Mouse (Mus musculus): ENCODE results near the gene H1f0. TPM values are rescaled to one million over a fixed set of nuclear protein-coding genes. Genes with fewer than 3 reads are reported as not detected.
A peak's percentile ranks its signal among the peaks of the same experiment; 100 is the strongest.

Gene H1f0
- 100 to 1,000 TPM; 104 to 128 TPM for total RNA-seq (2021)
- long read RNA-seq, experiment 1, transcript H1f0-201 (1 exons, 2,055 nt): major isoform, 95 of 97 reads
- long read RNA-seq, experiment 1, partial matches to known transcripts: 0 of 97 reads
- long read RNA-seq, experiment 1, other reads (novel, unspliced or antisense): 2 of 97 reads
- long read RNA-seq, experiment 2, transcript H1f0-201 (1 exons, 2,055 nt): major isoform, 126 of 126 reads
- long read RNA-seq, experiment 2, partial matches to known transcripts: 0 of 126 reads
- long read RNA-seq, experiment 2, other reads (novel, unspliced or antisense): 0 of 126 reads

DNA sequence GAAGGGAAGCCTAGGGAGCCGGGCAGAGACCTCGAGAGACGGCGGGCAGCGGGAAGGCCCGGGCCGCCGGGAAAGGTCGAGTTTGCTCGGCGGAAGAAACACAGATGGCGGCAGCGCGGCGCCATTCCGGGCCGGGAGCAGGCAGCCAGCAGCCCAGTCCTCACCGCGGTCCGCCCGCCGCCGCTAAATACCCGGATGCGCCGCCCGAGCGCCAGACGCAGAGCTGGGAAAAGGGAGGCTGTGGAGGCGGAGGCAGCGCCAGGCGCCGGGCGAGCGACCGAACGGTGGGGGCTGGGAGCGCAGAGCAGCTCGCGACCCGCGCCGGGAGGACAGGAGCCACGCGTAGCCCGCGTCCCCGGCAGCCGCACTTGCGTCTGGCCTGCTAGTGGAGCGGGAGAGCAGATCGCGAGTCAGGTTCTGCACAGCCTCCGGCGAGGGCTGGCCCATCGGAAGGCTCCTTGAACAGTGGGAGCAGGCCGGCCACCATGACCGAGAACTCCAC, at the start of gene H1f0:
H1f0 (plus strand) TSS at position 214 of the 502 bp plus-strand sequence.
- peak; percentile 97 to 99 for DNase-seq
- intact Hi-C loops (cut with DNase I): no loop called here

DNA sequence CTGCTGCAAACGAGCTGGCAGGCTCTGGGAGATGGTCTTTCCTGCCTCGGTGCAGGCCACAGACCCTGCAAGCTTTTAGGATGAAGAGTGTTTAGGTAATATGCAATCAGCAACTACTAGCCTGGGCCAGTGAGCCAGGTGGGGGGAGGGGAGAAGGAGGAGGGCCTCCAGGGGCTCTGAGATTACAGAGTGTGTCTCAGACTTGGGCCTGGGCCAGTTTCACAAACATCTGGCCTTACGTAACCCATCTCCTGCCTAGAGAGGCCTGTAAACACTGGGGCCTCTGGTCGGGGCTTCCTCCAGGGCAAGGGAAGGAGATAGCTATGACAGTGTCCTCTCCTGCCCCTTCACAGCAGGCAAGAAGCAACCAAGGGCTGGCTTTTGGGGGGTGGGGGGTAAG, 49.4 kb upstream of the H1f0 start:
- intact Hi-C loops (cut with DNase I): no loop called here
- peak; percentile 88 to 91 for DNase-seq

DNA sequence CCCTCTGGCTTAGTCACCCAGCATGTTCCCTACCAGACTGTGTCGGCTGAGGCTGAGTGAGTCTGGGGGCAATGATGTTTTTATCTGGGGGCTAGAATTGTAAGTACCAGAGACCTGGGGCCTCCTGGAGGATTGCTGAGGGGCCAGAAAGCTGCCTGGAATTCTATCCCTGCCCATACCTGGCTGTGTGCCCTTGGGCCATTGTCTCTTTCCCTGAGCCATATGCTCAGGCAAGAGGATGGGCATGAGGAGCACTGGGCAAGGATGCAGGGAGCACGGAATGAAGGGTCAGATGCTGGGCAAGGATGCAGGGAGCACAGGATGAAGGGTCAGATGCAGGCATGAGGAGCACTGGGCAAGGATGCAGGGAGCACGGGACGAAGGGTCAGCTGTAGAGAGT, 48.2 kb upstream of the H1f0 start:
- intact Hi-C loops (cut with DNase I): no loop called here
- no peak for DNase-seq

DNA sequence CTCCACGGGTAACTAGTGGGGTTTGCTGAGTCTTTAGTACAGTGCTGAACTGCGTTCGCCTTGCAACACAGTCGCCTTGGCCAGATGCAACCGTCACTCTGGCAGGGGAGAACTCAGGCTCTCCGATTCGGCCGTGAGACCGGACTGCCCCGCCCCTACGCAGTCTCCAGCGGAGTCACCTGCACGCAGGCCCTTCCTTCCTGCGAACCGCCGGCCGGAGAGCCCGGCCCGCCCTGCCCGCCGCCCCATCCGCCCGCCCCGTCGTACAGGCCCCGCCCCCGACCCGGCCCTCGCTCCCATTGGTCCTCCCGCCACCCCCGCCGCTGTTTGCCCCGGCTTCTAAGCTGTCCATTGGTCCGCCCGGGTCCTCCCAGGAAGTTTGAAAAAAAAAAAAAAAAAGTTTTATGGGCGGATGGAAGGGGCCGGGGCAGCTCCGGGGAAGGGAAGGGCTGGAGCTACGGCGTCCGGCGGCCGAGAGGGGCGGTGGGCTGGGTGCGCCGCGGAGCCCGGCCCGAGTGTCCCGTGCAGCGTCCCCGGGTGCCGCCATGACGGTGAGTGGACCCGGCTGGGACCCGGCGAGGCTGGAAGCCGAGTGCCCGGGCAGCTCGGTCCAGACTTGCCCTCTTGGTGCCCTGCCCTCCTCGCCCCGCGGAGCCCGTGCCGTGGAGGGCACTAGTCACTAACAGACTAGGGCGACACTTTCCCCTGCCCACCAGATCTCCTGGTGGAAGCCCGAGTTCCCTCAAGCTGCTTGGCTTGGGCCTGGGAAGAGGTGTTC, 45.4 kb upstream of the H1f0 start:
- DNase-seq: peak; percentile 88 to 90
- intact Hi-C loops (cut with DNase I): no loop called here

DNA sequence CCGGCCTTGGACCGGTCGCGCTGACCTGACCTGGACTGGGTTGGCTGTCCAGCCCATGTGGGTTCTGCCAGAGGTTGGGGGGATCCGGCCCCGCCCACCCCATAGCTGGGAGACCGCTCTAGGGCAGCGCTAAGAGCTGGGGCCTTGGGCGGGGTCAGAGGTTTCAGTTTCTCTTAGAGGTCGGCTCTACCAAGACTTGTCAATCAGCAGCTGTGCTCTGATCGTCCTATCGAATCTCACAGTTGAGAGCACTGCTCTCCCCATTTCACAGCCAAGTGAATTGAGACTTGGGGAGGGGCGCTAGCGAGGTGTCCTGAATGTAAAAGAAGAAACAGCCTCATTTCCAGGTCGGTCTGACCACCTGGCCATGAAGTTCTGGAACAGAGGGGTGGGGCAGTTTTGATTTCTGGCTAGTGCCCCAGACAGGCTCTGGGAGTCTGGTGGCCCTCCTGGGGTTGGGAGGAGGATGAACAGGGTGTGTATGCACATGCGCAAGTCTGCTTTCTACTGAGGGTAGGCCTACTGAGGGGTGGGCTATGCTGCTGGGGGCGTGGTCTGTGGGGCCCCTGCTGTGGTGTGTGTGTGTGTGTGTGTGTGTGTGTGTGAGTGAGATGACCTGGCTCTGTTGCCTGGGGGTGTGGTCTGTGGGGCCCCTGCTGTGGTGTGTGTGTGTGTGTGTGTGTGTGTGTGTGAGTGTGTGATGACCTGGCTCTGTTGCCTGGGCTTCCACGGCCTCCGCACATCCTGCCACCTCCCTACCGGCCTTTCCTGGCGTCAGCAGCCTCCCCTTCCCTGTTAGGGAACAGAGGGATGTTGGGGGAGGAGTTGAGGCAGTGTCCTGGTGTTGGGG, 44.6 kb upstream of the H1f0 start:
- intact Hi-C loops (cut with DNase I): no loop called here
- DNase-seq: peak; percentile 63 to 69

DNA sequence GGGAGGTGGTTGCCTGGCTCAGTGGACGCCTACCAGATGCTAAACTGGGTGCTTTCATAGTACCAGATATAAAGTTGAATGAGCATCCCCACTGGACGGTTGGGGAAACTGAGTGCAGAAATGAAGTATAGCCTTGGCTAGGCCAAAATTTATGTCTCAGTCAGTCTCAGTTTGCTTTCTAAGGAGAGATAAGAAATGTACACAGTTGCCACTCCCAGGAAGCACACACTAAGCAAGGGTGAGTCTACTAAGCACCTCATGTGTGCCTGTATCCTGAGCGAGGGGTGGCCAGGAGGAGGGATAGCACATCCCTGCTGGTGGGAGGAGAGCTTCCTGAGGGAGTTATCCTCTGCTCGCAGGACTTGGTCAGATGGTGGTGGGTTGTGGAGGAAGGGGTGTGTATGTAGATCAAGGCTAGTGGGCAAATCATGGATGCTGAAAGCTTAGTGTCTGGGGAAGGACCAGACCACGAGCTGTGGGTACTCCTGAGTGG, 43.9 kb upstream of the H1f0 start:
- DNase-seq: no peak
- intact Hi-C loops (cut with DNase I): no loop called here

DNA sequence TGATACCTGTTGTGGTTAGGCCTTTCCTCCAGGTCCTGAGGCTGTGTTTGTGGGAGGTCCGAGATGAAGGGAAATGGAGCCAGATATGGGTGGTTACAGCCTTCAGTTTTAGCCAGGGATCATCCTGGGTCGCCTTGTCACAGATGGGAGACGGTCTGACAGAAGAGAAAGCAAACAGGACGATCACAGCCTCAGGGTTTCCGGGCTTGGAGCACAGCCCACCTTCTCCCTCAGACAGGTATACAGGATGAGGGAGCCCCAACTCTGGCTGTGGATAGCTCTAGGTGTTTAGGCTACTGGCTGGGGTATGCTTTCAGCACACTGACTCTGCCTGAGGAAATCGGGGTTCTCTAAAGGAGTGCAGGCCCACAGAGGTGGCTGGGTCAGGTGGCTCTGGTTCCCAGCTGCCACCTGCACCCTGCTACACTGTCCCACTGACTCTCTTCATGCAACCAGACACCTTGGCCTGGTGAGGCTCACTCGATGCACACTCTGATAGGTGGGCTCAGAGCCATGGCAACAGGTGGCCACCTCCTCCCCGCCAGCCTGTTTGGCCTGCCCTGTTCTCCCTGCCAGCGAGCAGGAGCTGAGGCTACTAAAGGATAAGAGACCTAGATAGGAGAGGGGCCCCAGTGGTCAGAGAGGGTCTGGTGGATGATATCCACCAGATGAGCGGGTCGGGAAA, 41.6 kb upstream of the H1f0 start:
- intact Hi-C loops (cut with DNase I): no loop called here
- DNase-seq: peak in 1 of 2 experiments; percentile 21

DNA sequence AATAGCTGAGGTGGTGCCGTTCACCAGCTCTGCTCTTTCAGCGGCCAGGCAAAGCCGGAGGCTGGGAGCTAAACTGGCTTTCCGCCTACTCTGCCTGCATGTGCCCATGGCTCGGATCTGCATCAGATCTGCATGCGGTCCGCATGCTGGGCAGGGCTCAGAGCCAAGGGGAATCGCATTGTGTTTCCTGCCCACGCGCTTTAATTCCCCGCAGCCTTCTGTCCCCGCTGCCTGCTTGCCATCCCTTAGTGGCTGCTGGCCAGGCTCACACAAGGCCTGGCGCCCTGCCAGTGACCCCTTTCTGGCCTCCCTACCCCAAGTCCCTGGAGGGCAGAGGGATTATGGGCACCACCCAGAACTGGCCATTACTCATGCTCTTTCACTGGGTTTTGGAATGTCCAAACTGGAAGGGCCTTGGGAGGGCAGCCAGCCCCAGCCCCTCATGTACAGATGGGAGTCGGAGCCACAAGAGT, 39.7 kb upstream of the H1f0 start:
- DNase-seq: peak; percentile 59 to 69

DNA sequence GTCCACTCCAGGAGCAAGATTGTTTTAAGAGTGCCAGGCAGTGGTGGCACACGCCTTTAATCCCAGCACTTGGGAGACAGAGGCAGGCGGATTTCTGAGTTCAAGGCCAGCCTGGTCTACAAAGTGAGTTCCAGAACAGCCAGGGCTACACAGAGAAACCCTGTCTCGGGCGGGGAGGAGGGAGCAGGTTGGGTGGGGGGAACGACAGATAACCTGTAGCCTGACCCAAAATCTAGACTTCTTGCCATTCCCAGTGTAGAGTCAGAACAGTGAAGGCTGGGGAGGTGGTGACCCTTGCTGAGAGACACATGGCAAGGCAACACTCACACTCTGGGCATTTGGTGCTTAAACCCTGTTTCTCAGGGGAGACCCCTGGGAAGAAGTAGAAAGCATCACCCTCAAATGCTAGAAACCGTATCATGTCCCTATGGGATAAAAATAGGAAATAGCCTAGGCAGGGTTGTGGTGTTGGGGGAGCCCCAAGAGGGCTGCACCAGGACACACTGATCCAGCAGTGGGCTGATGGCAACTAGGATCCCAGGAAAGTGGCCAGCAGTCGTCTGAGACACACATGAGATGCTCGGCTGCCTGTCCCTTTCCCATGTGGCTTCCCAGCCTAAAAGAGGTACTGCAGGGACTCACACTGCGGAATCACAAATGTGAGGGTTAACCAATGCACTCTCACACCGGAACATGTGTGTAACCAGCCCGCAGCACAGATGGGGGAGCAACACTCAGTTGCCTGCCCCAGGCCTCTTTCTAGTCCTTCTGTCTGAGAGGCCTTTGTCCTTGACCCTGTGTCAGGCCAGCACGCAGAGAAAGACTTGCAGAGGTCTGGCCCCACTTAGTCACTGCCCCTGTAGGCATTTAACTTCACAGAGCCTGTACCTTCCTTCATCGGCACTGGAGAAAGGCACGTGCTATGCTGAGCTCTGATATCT, 38.8 kb upstream of the H1f0 start:
- DNase-seq: no peak
- intact Hi-C loops (cut with DNase I): loop anchor here (2.0 kb wide), 1 partner anchor 35 kb away; no protein-coding TSS in a partner anchor

More for the DNA sequence above, 39.7 kb upstream of the H1f0 start:
- intact Hi-C loops (cut with DNase I): no loop called here

DNA sequence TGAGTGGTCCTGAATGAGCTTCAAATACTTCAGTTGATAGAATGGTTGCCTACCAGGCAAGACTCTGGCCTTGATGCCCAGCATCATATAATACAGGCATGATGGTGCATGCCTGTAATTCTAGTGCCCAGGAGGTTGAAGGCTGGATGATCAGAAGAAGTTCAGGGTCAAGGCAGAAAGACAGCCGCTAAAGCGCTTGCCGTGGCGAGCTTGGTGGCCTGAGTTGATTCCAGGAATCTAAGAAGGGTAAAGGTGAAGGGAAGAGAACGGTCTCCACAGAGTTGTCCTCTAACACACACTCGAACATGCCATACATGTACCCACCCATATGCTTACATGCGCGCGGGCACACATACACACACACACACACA, 38.2 kb upstream of the H1f0 start:
- no peak for DNase-seq
- intact Hi-C loops (cut with DNase I): loop anchor here (2.0 kb wide), 1 partner anchor 35 kb away; no protein-coding TSS in a partner anchor

DNA sequence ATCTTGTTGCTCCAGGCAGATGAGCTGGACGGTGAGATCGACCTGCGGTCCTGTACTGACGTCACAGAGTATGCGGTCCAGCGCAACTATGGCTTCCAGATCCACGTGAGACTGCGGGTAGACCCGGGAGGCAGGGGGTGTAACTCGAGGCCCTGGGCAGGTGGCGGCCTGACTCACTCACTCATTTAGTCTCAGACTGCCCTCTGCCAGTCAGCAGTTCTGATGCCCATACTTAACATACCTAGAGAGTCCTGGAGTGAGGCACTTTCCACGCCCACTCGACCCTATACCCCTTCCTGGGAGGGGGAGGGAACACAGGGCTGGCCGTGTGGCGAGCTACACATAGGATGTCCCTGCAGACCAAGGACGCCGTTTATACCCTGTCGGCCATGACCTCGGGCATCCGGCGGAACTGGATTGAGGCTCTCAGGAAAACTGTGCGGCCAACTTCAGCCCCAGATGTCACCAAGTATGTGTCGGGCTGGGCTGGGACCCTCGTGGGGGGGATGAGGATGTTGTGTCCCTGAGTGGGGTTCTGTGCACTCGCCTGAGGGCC, 37.2 kb upstream of the H1f0 start:
- intact Hi-C loops (cut with DNase I): loop anchor here (2.0 kb wide), 1 partner anchor 34 kb away; no protein-coding TSS in a partner anchor
- no peak for DNase-seq

DNA sequence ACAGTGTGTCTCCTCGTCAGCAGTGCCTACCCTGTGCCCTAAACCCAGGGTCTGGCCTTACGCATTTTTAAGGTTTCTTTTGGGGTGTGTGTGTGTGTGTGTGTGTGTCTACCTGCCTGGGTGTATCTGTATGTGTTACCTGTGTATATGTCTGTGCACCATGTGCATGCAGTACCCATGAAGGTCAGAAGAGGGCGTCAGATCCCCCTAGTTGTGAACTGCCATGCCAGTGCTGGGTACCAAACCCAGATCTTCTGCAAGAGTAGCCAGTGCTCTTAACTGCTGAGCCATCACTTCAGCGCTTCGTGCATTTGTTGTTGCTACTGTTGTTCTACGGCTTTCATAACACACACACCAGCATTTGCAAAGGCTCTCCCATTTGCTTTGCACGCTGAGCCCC, 36.0 kb upstream of the H1f0 start:
- intact Hi-C loops (cut with DNase I): no loop called here
- DNase-seq: no peak

DNA sequence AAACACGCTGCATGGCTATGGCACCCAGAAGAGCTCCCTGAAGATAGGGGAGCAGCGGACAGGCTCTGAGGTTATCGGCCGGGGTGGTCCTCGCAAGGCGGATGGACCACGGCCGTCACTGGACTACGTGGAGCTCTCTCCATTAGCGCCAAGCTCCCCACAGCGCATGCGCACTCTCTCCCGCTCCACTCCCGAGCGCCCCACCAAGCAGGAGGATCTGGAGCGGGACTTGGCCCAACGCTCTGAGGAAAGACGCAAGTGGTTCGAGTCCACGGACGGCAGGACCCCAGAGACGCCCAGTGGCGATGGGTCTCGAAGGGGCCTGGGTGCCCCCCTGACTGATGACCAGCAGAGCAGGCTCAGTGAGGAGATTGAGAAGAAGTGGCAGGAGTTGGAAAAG, 35.3 kb upstream of the H1f0 start:
- no peak for DNase-seq
- intact Hi-C loops (cut with DNase I): no loop called here

DNA sequence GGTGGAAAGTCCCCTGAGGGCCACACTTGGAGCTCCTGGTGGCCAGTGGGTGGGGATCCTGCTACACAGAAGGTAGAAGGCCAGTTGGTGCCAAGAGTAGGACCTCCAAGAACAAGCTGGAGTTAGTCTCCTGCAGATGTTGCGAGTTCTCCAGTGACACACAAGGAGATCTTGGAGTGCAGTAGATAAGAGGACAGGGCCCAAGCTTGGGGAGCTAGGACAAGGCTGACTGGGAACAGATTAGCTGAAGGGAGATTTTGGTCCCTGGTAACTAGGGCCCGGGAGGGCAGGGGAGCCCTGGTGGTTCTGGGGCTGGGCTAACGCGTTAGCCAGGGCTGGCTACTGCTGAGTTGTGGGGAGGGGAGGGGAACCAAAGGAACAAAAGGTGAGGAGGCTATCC, 32.3 kb upstream of the H1f0 start:
- no peak for DNase-seq
- intact Hi-C loops (cut with DNase I): no loop called here

DNA sequence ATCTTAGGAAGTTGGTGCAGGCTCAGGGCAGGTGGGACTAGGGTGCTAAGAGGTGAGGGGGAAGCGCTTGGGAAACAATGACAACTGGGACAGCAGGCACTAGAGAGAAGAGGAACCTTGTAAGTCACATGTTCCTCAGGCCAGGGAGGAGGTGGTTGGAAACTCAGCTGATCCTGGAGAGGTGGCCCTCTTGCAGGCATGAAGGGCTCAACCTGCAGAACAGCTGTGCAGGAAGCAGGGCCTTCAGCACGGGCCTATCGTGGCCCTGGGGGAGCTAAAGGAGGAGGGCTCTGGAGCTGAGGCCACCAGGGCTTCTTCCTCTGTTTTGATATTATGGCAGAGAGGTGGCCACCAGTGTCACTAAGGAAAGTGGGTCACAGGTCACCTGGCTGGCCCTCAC, 31.6 kb upstream of the H1f0 start:
- no peak for DNase-seq
- intact Hi-C loops (cut with DNase I): no loop called here

DNA sequence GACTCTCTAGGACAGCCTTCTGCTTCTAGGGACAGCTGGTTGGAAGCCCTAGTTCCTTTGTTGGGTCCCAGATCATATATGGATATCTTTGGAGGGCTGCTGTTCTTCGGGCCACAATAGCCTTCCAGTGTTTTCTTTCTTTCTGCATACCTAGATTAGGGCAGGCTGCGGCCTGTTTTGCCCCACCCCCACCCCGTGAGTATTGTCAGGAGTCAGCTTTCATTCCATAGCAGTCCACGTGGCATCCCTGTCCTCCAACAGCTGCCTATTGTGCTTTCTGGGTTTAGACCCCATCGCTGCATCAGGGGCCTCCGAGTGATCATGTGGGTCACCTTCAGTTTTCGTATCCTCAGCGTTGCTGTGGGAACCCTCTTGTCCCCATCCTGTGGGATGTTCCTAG, 29.9 kb upstream of the H1f0 start:
- no peak for DNase-seq
- intact Hi-C loops (cut with DNase I): no loop called here

DNA sequence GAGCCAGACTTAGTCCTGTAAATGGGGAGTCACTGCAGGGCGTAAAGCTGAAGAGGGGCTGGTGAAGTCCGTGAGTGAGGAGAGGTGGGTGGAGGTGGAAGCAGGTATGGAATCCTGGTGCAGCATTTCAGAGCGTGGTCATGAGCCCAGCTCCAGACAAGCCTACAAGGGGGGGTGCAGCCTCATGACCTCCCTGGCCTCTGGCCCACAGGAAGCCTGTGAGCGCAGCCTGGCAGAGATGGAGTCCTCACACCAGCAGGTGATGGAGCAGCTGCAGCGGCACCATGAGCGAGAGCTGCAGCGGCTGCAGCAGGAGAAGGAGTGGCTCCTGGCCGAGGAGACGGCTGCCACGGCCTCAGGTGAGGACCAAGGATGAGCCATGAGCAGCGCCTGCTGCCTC, 28.7 kb upstream of the H1f0 start:
- DNase-seq: no peak
- intact Hi-C loops (cut with DNase I): no loop called here

DNA sequence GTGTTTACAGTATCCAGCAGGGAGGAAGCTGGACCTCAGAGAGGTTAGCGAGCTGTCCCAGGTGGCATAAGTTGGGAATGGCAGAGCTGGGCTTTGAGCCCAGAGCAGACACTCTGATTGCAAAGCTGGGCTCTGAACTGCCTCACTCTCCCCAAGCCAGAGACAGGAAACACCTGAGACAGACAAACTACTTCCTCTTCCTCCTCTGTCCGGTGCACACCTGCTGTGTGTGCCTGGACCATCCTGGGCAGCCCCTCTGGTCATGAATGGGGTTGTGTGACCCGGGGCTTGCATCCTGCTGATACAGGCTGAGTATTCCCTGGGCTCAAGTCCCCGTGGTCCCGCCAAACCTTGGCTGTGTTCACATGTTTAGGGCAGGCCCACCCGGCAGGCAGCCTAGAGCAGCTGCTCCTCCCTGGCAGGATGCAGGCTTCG, 27.9 kb upstream of the H1f0 start:
- intact Hi-C loops (cut with DNase I): no loop called here
- DNase-seq: no peak

All from heart, postnatal 14 days (tissue).